Mouse (Mus musculus): Measurements from ENCODE around the gene Rtcb.

The Rtcb gene

DNA sequence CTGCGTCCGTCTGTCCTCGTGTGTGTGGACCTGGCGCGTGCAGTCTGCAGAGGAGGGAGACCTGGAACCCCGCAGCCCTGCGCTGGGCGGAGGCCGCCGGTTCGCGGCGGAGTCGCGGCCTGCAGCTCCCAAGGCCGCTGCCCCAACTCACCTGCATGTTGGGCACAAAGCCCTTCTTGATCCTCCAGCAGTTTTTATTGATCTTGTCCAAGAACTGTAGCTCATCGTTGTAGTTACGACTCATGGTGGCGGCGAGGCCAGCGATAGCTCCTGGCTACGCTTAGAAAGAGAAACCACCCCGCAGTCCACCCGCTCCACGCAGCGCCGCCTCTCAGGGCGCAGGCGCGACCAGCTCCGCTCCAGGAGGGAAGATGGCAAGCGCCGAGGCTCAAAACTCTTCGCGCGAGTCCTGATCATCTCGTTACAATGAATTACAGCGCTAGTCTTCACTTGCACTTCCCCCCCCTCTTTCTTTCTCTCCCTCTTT is at the start of gene Rtcb:
Rtcb (minus strand) TSS at position 360 of the 487 bp plus-strand sequence.
- DNase-seq, result peak; percentile 97

DNA sequence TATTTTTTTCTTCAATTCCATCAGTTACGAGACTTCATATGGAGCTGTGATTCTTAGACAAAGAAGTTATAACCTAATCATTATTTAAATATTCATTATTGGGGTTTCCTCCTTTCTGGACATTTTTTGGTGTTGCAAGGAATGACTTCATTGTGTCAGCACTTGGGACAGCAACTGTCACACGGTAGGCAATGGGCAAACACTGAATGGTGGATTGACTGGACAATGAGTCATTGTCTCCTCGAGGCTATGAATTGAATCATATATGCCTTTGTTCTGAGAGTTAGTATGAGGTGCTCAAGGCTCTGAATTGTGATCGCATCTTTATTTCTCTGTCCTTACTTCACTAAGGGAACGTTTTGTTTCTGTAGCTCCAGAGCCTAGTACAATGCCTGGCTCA is 48.8 kb upstream of the Rtcb start:
- DNase-seq, result no peak

DNA sequence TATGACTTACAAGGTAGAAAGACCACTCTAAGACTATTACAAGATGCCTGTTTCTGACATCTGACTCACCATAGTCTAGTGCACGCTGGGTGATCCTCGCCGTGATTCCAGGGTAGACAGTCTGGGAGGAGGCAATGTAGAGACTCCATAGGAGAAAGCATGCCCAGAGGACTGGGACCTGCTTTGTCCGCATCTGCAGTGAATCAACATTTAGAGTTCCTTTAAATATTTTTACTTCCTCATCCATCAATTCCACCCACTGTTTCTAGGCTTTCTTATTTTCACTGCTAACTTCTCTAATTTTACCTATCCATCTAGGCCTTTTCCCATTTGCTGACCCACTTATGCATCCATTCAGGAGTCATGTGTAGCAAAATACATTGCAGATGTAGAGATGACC is 42.8 kb upstream of the Rtcb start:
- DNase-seq, result no peak

DNA sequence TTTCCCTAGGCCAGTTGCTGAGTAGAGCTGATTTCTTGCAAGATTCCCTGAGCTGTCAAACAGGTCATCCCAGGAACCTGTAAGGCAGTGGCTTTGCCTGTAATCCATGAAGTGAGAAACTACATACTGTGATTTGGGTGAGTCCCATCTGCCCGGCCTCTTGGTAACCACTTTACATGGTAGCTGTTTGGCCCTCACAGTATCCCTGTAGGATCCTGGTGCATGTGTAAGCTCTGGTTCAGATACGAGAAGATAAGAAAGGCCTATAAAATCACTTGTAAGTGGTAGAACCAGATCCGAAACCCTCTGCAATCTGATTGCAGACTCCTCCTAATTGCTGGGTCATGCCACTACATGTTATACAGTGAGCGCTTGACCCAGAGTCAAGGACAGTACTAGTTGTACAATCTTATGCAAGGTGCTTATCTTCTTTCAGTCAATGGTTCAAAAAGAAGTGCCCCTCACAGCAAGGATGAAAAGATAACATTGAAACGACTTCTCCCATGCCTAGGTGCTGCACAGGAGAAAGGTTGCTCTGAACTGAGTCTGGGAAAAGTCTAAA is 37.0 kb upstream of the Rtcb start:
- no peak for DNase-seq

DNA sequence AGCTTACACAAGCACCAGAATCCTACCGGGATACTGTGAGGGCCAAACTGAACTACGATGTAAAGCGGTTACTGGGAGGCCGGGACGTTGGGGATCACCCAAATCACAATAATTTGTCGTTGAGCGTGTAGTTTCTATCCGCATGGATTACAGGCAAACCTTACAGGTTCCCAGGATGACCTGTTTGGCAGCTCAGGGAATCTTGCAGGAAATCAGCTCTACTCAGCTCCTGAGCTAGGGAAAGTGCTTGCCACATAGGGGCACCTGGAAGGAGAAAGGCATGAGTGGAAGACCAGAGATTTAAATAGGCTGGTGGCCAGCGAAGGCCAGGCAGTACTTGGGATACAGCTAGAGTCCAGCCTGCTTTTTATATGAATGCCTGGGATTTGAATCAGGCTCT is 36.2 kb upstream of the Rtcb start:
- DNase-seq, result no peak

DNA sequence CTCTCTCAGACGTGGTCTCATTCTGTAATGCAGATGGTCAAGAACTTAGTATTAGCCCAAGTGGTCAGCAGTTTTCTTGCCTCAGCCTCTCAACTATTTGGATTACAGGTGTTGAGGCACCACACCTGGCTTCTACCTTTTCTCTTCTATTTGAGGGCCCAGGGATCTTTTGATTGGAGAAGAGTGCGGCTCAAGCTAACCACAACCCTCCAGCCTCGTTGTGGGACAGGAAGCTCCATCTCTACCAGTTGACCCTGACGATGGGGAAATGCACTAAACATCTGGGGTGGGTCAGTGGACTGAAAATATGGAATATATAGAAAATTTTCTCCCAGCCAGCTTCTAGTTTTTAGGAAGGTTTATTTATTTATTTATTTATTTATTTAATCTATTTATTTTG is 34.8 kb upstream of the Rtcb start:
- DNase-seq, result no peak

DNA sequence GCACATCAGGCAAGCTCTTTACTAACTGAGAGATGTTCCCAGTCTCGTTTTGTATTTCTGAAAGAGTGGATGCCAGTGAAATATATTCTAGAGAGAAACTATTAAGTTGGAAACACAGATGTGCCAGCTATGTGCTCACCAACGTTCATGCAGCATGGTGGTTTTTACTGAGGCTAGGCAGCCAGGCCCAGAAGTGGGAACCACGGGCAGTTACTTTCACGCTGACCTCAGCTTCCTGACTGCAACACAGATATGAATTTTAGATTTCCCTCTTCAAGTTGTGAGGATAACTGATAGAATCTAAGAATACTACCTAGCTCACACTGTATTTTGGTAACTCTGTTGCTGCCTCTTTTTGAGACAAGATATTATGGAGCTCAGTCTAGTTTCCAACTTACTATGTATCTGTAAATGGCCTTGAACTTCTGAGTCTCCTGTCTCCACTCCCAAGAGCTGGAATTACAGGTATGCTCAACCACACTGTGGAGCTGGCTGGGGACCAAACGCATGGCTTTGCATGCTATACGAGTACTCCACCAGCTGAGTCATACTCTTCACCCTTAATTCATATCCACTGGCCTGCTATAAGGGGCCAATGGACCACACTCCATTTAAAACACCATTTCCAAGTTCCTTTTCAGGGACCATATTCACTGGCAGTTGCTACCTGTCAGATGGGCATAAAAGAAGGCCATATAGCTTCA is 31.9 kb upstream of the Rtcb start:
- DNase-seq, result no peak

DNA sequence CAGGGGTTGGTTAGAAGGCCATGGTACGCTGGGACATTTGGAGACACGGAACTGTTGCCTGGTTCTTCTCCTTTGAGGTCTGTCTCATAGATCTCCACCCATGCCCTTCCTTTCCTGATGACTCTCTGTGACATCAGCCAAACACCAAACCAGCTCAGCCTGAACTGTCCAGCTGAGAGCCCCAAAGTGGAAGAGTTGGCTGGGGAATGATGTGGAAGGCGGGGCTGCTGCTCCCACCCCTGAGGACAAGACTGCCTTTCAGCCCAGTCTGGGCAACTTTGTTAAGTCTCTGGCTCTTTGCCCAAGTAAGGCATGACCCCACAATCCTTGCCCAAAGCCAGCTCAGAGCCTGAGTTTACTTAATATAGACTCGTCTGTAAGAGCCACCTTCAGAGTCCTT is 15.3 kb upstream of the Rtcb start:
- no peak for DNase-seq

DNA sequence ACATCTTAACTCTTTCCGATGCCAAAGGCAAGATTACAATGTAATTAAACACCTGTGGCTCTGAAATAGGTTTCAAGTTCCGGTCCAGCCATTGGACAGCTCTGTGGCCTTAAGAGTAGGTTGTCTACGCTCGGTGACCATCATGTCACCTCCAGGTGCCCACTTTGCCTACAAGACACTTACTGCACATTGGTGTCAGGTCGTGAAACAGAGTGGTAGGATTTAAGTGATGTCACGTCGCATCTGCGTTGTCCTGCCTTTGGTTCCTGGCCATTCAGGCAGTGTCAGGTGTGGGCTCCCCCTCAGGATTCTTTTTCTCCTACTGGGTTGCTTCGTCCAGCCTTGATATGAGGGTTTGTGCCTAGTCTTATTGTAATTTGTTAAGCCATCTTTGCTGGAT is 14.2 kb upstream of the Rtcb start:
- no peak for DNase-seq

DNA sequence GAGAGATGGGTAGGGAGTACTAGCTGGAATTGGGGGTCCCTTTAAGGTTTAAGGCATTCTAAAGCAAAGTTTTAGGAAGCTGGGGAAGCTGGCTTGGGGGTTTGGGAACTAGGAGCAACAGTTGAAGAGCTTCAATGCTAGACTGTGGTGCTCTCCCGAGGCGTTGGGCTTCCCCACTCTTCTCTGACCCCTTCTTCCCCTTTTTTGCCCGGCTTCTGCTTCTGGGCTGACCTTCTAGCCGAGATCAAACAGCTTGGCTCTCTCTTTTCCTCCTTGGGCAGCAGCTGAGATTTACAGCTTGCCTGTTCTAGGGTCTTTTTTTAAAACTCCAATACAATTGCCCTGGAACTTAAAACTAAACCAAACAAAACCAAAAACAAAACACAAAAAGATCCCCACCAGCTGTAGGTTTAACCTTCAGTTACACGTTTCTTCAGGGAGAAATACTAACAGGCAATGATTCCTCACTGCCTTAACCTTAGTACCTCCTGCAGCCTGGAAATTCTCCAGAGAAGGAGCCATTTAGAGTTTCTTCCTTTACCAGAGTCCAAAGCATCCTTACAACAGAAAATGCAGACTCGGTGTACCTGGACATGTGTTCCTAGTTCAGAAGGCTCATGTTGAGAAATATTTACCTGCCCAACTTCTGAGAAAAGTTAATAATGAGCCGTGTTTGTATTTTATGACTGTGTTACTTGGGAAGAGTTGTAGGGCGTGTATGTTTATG is 12.4 kb upstream of the Rtcb start:
- peak; percentile 21 for DNase-seq

DNA sequence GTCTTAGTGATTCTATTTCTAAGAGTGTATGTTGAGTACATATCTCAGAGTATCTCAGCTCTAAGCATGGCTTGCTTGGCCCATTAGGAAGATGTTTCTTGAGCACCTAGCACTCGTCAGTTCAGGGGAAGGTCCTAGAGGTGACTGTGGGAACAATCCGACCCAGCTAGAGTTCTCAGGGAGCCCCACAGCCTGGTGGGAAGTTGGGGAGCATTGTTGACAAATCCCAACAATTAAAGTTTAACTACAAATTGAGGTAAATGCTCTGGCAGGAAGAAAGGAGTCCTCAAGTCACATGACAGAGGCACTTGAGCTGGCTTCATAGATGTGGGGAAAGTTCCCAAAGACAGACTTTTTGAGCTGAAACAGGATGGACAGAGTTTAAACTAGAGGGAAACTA is 11.1 kb upstream of the Rtcb start:
- DNase-seq, result peak; percentile 48

DNA sequence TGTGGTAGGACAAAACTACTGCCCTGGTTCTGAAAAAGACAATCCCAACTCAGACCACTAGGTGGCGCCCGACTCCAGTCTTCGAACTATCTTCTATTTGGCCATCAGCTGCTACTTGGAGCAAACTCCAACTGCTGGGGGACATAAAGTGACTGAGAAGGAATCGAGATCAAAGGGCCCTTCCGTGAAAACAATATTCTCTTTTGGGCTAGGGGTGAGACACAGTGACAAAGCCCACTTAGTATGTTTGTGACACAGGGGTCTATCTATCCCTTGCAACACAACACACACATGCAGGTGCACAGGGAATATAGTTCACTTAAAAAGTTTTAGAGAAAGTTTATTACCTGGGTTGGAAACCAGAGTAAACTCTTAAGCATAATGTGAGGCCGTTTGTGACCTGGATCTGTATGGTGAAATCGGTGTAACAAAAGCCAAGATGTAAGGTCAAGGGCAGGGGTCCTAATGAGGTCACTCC is 10.6 kb upstream of the Rtcb start:
- DNase-seq, result peak; percentile 90

DNA sequence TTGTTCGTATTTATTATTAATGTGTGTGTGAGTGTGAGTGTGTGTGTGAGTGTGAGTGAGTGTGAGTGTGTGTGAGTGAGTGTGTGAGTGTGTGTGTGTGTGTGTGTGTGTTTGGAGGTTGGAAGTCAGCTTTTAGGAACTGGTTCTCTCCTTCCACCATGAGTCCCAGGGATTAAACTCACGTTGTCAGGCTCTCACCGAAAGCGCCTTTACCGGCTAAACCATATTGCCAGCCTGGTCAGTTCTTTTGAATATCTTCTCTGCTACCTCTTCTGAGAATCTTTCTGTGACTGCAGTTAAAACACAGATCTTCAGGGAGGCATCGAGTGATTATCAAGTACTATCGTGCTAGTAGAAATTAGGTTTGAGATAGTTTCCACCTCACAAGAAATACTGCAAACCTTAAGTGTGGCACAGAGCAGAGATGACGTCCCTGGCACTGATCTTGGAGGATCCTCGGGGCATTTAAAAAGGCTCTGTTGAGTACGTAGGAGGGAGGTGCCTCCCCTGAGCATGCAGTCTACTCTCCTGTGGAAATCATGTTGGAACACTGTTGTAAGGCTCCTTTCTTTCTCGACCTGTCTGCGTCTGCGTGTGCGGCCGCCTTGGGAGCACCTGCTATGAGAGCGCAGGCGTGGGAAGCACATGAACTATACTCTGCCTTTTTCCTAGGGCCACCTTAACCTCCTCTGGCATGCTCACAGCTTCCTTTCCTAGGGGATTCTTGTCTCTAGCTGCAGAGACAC is 10.0 kb upstream of the Rtcb start:
- DNase-seq, result no peak

DNA sequence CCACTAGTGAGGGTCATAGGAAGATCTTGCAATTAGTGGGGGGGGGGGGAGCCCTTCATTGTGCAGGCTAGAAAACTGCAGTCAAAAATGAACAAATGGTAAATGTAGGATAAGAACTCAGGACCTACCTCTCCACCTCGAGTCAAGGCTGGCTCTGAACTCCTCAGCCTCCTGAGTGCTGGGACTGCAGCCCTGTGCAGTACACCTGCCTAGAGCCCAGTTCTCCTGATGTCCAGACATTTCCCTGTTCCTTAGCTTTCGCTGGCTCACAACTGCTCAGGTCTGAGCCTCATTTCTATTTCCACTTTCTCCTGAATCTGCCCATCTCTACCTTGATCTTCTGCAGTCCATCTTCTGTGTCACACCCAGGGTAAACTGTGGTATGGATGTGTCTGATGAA is 8.9 kb upstream of the Rtcb start:
- no peak for DNase-seq

DNA sequence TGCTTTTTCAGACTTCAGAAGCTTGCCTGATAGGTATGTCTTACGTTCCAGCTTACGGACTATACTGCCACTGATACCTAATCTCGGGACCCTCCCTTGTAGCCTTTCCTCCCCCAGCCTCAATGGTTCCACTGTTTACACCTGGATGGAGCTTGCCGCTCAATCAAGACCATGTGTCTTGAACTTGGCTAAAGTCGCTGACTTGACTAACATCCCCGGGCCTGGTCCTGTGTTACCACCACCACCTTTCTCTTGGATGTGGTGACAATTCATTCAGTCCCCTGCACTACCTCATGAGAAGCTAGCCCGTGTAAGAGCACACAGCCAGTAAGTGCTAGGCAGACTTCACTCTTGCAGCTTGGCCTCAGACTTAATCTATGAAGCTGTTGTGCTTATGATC is 6.7 kb upstream of the Rtcb start:
- DNase-seq, result no peak

DNA sequence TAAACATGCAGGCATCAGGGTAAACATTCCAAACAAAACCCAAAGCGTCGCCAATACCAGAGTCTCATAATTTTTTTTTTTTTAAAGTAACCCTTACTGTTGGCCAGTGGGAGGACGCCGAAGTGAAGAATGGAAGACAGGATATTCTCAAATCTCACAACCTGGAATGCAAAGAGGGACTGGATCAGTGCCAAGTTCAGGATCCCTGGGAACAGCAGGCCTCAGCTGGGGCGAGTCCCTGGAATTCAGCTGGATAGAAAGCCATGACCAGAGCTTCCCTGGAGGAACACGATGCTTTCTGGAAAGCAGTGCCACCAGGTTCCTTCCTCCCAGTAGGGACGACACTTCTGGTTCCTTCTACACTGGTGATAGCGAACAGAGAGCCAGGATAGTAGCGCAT is 5.3 kb upstream of the Rtcb start:
- no peak for DNase-seq

DNA sequence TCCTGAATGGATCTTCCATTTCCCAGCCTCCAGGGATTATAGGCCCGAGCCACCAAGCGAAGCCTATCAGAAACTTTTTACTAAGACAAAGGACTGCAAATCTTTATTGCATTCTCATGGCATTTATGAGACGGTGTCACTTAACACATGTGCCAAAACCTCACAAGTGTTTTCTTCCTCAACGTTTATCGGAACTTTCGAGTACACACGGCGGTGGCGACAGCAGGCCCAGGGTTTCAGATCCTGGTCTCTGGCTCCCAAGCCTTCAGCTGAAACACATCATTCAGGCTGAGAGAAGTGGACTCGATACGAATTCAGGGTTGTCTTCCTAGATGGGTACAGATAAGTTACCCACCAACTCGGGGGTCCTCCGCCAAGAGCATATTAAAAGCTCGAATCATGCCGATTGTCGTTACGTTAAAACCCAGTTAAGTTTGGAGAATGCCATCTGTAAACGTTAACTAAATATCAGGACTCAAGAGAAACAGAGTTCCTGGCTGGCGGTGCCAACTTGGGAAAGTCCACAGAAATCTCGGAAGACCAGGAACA is 678 bp downstream of the Rtcb start:
- DNase-seq, result no peak

DNA sequence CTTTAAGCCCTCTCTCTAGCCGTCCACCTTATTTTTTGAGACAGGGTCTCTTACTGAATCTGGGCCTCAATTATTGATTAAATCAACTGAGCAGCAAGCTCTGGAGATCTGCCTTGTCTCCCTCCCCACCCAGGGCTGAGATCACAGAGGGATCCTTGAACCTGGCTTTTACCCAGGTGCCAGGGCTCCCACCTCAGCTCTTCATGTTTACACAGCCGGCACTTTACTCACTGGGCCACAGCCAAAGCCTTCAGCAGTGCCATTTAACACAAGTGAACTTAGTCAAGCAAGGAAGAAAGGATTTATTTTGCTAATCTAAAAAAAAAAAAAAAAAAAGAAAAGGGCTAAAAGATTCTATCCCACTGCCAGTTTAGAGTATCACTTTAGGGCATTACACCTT is 3.2 kb downstream of the Rtcb start:
- no peak for DNase-seq

DNA sequence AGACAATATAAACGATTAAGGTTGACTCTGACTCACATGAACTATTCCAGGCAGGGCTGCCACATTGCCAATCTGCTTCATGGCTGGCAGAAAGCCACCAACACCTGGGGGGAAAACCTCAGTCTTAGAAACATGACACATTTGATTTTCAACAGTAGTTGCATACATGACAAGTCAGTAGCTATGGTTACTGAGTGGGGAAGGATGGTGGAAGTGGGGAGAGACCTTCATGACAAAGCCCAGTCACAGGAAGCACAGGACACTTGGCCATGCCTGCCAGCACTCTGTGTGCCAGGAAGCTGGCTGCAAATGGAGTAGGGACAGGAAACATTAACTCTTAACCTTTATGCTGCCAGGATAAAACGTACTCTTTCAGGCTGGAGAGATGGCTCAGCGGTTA is 4.2 kb downstream of the Rtcb start:
- DNase-seq, result peak; percentile 29

DNA sequence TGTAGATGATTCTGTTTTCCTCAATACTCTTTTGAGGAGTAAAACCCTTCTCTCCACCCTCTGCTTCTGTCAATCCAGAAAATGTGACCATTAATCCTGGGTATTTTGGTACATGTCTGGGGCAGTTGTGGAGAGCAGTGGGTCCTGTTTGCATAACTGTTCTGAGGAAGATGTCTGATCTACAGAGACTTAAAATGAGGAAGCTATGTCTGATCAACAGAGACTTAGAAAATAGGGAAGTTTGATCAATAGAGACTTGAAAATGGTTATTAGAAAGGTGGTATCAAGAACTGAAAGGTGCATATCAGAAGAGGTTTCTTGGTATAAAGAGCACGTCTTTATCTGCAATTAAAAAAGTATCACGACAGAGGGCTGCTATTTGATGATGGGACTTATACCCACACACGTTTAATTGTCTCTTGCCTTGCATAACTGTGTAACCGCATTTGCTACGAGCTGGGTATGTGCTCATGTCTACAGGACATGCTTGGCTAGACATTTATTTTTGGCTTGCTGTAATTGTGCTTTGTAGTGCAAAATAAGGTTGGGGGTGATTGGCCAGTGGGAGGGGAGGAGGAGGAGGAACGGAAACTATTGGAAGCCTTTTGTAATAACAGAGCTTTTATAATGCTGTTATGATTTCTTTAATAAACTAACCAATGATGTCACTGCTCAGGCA is 5.7 kb downstream of the Rtcb start:
- no peak for DNase-seq

DNA sequence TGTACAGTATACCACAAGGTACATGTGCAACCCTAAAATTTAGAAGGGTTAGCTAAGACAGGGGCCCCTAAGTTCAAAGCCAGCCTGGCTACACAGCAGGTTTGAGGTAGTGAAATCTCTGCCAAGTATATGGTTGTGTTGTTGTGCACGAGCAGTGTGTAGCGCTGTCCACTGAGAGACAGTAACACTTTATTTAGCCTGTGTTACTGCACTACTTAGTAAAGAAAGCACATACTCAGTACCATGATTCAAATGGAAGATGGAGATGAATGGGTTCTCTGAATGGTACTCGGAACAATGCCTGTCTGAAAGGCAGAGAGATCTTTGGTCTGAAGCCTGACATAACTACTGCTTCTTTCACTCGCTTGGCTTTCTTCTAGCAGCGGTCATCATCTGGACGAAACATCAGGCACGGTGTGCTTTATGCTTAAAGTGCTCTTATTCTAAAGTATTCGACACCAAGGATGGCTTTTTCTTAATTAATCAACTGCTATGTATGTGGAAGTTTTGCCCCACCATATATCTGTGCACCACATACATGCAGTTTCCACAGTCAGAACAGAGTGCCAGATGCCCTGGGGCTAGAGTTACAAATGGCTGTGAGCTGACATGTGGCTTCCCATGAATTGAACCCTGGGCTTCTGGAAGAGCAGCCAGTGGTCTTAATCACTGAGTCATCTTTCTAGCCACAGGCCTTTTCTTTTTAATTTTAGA is 9.0 kb downstream of the Rtcb start:
- no peak for DNase-seq
